Mouse (Mus musculus): ENCODE measurements around the gene Sgms1.

- no peak for TF ChIP-seq CTCF (IDR thresholded peaks at IDR 0.05; ENCODE audit: extremely low read depth, insufficient read depth, insufficient read length, insufficient replicate concordance)
- TF ChIP-seq POLR2A (IDR thresholded peaks at IDR 0.05; ENCODE audit: low read depth, low read length): no peak
These were observed 247.1 kb downstream of the Sgms1 start for GRCm38 (mm10) chr19:32142383-32142782.
